Mouse (Mus musculus) lung, adult 2 months (tissue): ENCODE data around the gene Cntnap5a. TPM values are rescaled to one million over a fixed set of nuclear protein-coding genes. Genes with fewer than 3 reads are reported as not detected.

Experiments used
- DNase-seq: peaks from one replicate; pipeline ENCODE4 v3.0.0; 2022
- H3K4me1 ChIP-seq: fragments of 200-500 bp; 2 replicates; pipeline ENCODE4 v1.6.1; 2011; ENCODE audit warnings: low read length; ENCODE audit not compliant: control insufficient read depth, insufficient read depth
- H3K4me3 ChIP-seq: fragments of 200-500 bp; replicated peaks from 2 replicates; pipeline ENCODE3; 2011; ENCODE audit warnings: low read depth, mild to moderate bottlenecking, control low read depth, low read length; ENCODE audit errors: extremely low read depth
- CTCF ChIP-seq: fragments of 200-500 bp; IDR thresholded peaks from 2 replicates; pipeline ENCODE4 v1.5.1; 2011; ENCODE audit warnings: mild to moderate bottlenecking, low read length, control low read depth; ENCODE audit not compliant: insufficient read depth
- POLR2A ChIP-seq: fragments of 200-500 bp; IDR thresholded peaks from 2 replicates; pipeline ENCODE4 v1.6.1; 2011; ENCODE audit warnings: low read depth, mild to moderate bottlenecking, control low read depth, low read length, borderline replicate concordance; ENCODE audit errors: extremely low read depth
- WGBS: fragments of 180-500 bp; shearing (Covaris S2); methylation state at CpG from one replicate; pipeline ENCODE4 v1.1.7; 2018; 5-methylcytosine and 5-hydroxymethylcytosine counted together
- polyA plus RNA-seq: library from polyadenylated mRNA; depleted of rRNA; stranded (reverse); fragments of >200 nt; gene quantifications from 2 replicates; pipeline ENCODE4 v1.2.3, GENCODE M21; 2012

Gene Cntnap5a
- polyA plus RNA-seq, 1 experiment, result not detected

DNA sequence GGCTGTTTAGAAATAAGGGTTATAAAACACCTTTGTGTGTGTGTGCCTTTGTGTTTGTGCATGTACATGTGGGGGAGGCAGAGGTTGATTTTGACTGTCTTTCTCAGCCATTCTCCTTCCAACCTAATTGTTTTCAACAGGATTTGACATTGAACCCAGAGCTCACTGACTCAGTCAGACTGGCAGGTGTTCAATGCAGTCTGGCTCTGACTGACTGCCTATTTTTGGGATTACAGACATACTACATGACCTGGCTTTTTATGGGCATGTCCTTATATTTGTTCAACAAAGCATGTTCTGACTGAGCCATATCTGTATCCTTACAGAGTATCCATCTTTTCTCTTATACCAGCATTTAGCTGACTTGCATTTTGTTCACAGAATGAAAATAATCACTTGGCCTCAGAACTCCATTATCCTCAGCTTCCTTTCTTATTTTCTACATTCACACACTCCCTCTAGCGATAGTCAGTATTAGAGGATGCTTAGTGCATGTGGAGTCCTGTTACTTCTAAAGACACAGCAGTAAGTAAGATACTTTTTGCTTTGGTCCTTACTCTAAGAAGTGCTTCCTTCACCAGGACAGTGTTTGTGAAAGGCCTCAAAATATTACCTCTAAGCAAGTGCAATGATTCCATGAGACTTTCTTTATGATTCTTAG, 717.6 kb downstream of the Cntnap5a start:
- no peak for DNase-seq
- 75% methylated on average over 1 of the region's 1 CpGs for WGBS
- H3K4me3 ChIP-seq, result no peak overlapping the region
- H3K4me1 ChIP-seq, result no peaks in the 10 kb centered on the region
- TF ChIP-seq CTCF, result no peak
- TF ChIP-seq POLR2A, result no peak

DNA sequence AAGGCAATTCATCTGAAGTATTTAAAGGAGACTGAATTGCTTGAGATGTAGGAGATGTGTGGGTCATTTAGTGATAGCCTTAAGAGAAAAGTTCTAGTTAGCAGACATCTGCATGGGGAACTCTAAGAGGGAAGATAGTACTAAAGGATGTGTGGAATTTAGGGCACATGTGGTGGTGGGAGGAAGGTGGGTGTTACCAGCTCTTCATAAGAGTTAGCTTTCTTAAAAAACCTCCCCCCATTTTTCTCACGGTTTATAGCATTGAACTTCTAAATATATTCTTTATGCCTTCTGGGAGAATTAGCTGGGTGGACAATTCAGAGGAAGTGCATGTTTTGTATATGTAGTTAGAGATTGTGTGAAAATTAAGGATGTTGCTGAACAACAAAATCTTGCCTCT, 725.3 kb downstream of the Cntnap5a start:
- no peaks in the 10 kb centered on the region for H3K4me1 ChIP-seq
- 64% methylated on average over 1 of the region's 1 CpGs for WGBS
- no peak overlapping the region for H3K4me3 ChIP-seq
- DNase-seq, result no peak
- TF ChIP-seq CTCF (no peak), POLR2A (no peak)

DNA sequence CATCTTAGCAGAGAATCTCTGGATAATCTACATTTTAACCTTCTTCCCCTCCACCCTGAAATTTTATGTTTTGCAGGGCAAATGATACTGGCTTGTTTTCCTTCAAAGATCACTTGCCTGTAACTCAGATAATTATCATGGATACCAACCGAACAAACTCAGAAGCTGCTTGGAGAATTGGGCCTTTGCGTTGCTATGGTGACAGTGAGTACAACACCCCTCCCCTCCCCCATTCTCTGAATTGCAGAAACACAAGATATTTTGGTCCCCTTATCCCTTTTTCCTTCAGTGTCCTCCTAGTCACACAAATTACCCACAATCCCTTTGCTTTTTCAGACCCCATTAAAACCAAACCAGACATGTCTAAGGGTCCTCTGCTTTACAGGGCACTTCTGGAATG, 743.8 kb downstream of the Cntnap5a start:
- WGBS, result 67% methylated on average over 2 of the region's 2 CpGs

DNA sequence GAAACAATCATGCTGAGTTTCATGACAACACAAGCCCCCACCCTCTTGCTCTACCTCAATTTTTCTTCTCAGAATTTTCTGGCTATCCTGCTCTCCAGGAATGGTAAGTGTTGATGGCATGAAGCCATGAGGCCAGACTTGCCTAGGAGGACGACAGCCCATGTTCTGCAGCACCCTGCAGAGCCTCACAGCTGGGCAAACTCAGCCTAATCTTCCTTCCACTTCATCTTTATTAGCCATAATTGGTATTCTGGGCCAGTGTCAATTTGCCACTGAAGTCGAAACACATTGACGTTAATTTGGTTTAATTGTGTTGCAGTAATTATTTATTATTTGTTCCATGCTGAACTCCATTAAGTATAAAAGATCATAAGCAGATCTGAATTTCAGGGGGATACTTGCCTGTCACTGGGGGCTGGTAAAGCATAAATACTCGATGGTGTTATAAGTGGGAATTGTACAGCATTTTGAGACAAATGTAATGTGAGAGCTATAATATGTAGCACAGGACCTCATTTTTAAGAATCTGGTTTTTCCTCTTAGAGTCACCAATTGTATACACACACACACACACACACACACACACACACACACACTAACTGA, 770.7 kb downstream of the Cntnap5a start:
- TF ChIP-seq POLR2A (no peak), CTCF (no peak)
- H3K4me1 ChIP-seq, result no peaks in the 10 kb centered on the region
- WGBS, result 64% methylated on average over 4 of the region's 4 CpGs
- no peak for DNase-seq
- H3K4me3 ChIP-seq, result no peak overlapping the region

More for the DNA sequence above, 743.8 kb downstream of the Cntnap5a start:
- Histone ChIP-seq H3K4me3 (no peak overlapping the region), H3K4me1 (no peaks in the 10 kb centered on the region)
- TF ChIP-seq POLR2A (no peak), CTCF (no peak)
- DNase-seq, result no peak

DNA sequence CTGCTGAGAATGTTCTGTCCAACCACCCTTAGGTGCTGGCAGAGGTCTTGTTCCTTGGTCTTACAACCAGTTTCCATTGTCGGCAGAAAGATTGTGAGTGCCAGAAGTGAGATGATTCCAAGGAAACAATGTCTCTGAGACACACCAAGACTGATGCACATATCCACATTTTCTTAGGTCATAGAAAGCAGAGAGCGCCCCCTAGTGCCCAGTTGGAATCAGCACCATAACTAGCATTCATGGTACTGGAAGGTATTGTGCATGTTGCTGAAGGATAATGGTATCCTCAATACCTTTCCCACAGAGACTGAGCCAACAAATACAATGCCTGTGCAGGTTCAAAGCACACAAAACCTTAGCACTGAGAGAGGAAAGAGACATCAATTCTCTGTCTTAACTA, 793.1 kb downstream of the Cntnap5a start:
- DNase-seq, result no peak
- no peaks in the 10 kb centered on the region for H3K4me1 ChIP-seq
- no peak overlapping the region for H3K4me3 ChIP-seq
- WGBS, result 22% methylated on average over 2 of the region's 2 CpGs
- TF ChIP-seq POLR2A, result no peak
- TF ChIP-seq CTCF, result no peak

GRCm38 (mm10) chr1:116488780-116489569, 804.4 kb downstream of the Cntnap5a start:
- TF ChIP-seq CTCF (no peak), POLR2A (no peak)
- 72% methylated on average over 1 of the region's 1 CpGs for WGBS
- DNase-seq, result no peak
- Histone ChIP-seq H3K4me1 (no peaks in the 10 kb centered on the region), H3K4me3 (no peak overlapping the region)

DNA sequence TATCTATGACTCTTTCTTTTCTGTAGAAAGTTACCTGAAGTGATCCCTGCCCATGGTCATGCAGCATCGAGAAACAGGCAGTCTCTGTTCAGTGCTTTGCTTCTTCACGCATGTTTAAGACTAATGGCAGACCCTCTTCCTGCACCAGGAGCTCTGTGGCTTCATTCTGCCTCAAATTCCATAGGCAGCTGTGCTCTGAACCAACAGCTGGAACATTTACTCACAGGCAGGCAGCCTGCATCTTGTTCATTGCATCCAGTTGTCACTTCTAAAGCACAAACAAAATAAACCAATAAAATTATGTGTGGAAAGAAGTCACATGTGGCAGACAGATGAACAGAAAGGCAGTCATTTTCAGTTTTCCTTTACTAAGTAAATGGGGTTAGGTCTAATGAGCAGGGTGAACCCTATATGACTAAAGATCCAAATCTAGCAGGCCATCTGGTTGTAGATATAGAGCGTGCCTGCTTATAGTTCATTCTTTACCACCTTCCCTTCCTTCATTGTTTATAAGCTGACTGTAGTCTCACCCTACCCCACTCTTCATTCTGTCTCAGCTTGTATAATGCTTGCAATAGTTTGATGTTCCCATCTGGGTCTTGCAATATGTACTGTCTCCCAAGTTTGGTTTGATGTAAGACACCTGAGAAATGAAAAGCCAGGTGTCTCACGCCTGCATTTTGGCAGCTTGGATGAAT, 893.6 kb downstream of the Cntnap5a start:
- no peak for DNase-seq
- WGBS, result 63% methylated on average over 4 of the region's 4 CpGs

DNA sequence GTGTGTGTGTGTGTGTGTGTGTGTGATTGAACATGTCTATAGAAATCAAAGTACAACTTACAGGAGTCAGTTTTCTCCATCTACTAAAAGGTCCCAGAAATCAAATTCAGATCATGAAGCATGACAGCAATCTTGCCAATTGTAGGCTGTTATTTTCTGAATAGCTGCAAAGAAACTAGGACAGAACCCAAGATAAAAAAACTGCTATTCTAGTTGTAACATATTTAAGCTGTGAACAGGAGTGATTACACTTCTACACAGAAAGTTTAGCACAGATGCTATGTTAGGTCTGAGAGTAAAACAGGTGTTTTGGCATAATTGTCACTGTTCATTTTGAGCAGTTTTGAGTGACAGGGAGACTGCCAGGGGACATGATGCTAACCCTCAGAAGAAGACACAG, 931.7 kb downstream of the Cntnap5a start:
- no peak for TF ChIP-seq CTCF
- TF ChIP-seq POLR2A, result no peak
- no peak for DNase-seq
- H3K4me1 ChIP-seq, result no peaks in the 10 kb centered on the region
- H3K4me3 ChIP-seq, result no peak overlapping the region

More for the DNA sequence above, 893.6 kb downstream of the Cntnap5a start:
- Histone ChIP-seq H3K4me1 (no peaks in the 10 kb centered on the region), H3K4me3 (no peak overlapping the region)
- TF ChIP-seq CTCF (no peak), POLR2A (no peak)
